Mouse (Mus musculus) brain, embryonic 14.5 days (tissue): Measurements from ENCODE around the gene Tubgcp6.

Source experiments
- CTCF ChIP-seq: fragments of 200-500 bp; IDR thresholded peaks from 2 replicates; pipeline ENCODE4 v1.5.1; 2012; ENCODE audit warnings: inconsistent platforms, mild to moderate bottlenecking, moderate library complexity, borderline replicate concordance; ENCODE audit not compliant: insufficient read depth, insufficient read length; ENCODE audit errors: extremely low read depth
- POLR2A ChIP-seq: fragments of 200-500 bp; IDR thresholded peaks from 2 replicates; pipeline ENCODE4 v1.6.1; 2012; ENCODE audit warnings: mild to moderate bottlenecking, inconsistent platforms, borderline replicate concordance; ENCODE audit not compliant: poor library complexity, insufficient read depth, insufficient read length, severe bottlenecking; ENCODE audit errors: extremely low read depth

DNA sequence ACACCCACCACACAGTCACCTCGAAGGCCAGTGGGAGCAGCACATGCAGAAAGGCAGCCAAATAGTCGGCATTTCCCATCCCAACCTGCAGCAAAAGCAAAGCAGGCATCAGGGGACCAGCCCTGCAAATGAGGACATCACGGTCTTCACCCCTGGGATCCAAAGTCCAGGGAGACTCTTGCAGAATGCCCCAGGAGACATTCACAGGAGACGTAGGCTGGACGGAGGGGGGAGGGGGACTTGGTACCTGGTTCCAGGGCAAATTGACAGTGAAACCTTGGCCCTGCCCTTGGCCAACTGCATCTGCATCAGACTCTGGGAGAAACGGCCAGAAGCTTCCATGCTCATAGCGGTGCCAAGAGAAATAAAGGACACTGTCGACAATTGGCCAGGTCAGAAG, 3.7 kb upstream of the Tubgcp6 start:
- no peak for TF ChIP-seq CTCF
- TF ChIP-seq POLR2A = no peak
